Mouse (Mus musculus): ENCODE results near the gene 1110008P14Rik. TPM values are rescaled to one million over a fixed set of nuclear protein-coding genes. Genes with fewer than 3 reads are reported as not detected.
A peak's percentile ranks its signal among the peaks of the same experiment; 100 is the strongest.

1110008P14Rik gene
- polyA plus RNA-seq, 1 experiment from 2014 or later = 51.3 TPM

DNA sequence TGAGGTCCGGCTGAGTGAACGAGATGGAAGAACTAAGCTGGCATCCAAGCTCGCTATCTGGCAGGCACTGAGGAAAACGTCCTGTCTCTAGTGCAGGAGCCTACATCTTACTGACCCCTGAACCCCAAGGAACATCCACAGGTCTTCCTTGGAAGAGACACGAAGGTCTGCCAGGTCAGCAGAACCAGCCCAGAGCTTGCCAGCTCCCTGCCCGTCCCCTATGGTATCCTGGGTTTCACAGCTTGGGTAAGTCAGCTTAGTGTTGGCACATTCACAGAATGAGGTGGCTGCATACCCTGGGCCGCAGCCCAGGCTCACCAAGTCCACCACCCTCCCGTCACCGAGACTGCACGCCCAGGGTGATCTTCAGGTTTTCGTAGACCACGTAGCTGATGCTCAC is 34.1 kb upstream of the 1110008P14Rik start:
- Histone ChIP-seq H3K9me3 (replicated peaks; ENCODE audit: control insufficient read depth, low read length) (no peaks in the 10 kb centered on the region), H3K4me2 (no peak overlapping the region), H3K36me3 (ENCODE audit: control insufficient read depth, insufficient read depth, low read length) (peaks cover 33% of the 10 kb centered on the region), H3K27me3 (ENCODE audit: control insufficient read depth, insufficient read depth, low read length) (no peaks in the 10 kb centered on the region), H3K4me1 (ENCODE audit: control insufficient read depth, insufficient read depth, low read length) (no peaks in the 10 kb centered on the region), H3K27ac (ENCODE audit: low read depth, low read length) (no peak overlapping the region), H3K9ac (ENCODE audit: low read depth, low read length) (no peak overlapping the region), H3K4me3 (ENCODE audit: low read depth, low read length) (no peak overlapping the region)
- no peak for ATAC-seq (replicated peaks; ENCODE audit: insufficient number of reproducible peaks, low FRiP score, low TSS enrichment)
- WGBS (ENCODE audit: insufficient replicate concordance) = 90% methylated on average over 12 of the region's 12 CpGs

DNA sequence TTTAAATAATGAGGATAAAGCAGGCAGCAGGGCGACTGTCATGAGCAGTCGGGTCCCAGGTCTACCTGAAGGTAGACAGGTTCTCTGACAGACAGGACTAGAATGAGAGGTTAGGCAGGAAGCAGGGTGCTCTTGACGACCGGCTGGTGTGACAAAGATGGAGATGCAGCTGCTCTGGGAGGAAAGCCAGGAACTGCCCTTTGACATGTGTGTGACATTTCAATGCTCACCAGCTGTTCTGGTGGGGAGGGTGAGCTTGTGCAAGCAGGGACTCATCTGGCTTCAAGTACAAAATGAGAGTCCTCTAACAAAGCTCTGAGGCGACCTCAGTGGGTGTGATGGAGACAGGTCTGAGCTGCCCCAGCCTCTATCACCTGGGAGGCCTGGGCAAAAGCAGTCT is 32.2 kb upstream of the 1110008P14Rik start:
- Histone ChIP-seq H3K36me3 (ENCODE audit: control insufficient read depth, insufficient read depth, low read length) (peaks cover 28% of the 10 kb centered on the region), H3K9ac (ENCODE audit: low read depth, low read length) (no peak overlapping the region), H3K4me1 (ENCODE audit: control insufficient read depth, insufficient read depth, low read length) (no peaks in the 10 kb centered on the region), H3K4me3 (ENCODE audit: low read depth, low read length) (no peak overlapping the region), H3K27me3 (ENCODE audit: control insufficient read depth, insufficient read depth, low read length) (no peaks in the 10 kb centered on the region), H3K9me3 (replicated peaks; ENCODE audit: control insufficient read depth, low read length) (no peaks in the 10 kb centered on the region), H3K27ac (ENCODE audit: low read depth, low read length) (no peak overlapping the region), H3K4me2 (no peak overlapping the region)
- no peak for ATAC-seq (replicated peaks; ENCODE audit: insufficient number of reproducible peaks, low FRiP score, low TSS enrichment)
- 63% methylated on average over 5 of the region's 5 CpGs for WGBS (ENCODE audit: insufficient replicate concordance)

DNA sequence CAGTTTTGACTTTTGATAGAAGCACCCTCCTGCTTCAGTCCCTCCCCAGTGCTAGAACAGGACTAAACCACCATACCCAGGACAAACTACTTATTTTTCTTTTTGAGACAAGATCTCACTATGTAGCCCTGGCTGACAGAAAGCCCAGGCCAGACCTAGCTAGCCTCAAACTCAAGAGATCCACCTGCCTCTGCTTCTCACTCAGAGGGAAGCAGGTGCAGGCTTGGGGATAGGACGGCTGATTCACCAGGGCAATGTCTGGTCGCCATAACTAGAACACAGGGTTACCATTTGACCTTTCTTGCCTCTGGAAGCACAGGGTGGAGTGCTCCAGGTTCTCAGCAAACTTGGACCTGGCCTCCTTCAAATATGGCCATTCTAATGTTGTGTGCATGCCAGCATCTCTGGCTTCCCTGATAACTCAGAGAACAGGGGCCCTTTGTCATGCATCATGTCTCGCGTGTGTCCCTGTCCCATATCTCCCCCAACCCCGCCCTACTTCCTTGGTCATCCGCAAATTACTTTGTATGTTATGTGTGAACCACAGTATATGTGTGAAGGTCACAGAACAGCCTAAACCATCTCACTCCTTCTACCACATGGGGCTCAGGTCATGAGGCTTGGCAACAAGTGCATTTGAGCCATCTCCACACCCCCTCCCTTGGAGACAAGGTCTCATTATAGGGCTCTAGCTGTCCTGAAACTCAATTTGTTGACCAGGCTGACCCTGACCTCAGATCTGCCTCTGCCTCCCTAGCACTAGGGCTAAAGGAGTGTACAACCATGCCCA is 31.2 kb upstream of the 1110008P14Rik start:
- H3K9ac ChIP-seq (ENCODE audit: low read depth, low read length) = no peak overlapping the region
- H3K4me3 ChIP-seq (ENCODE audit: low read depth, low read length) = no peak overlapping the region
- H3K27ac ChIP-seq (ENCODE audit: low read depth, low read length) = no peak overlapping the region
- no peaks in the 10 kb centered on the region for H3K4me1 ChIP-seq (ENCODE audit: control insufficient read depth, insufficient read depth, low read length)
- H3K9me3 ChIP-seq (replicated peaks; ENCODE audit: control insufficient read depth, low read length) = no peaks in the 10 kb centered on the region
- WGBS (ENCODE audit: insufficient replicate concordance) = 83% methylated on average over 6 of the region's 6 CpGs
- peaks cover 24% of the 10 kb centered on the region for H3K36me3 ChIP-seq (ENCODE audit: control insufficient read depth, insufficient read depth, low read length)
- ATAC-seq (replicated peaks; ENCODE audit: insufficient number of reproducible peaks, low FRiP score, low TSS enrichment) = no peak
- no peak overlapping the region for H3K4me2 ChIP-seq
- no peaks in the 10 kb centered on the region for H3K27me3 ChIP-seq (ENCODE audit: control insufficient read depth, insufficient read depth, low read length)

DNA sequence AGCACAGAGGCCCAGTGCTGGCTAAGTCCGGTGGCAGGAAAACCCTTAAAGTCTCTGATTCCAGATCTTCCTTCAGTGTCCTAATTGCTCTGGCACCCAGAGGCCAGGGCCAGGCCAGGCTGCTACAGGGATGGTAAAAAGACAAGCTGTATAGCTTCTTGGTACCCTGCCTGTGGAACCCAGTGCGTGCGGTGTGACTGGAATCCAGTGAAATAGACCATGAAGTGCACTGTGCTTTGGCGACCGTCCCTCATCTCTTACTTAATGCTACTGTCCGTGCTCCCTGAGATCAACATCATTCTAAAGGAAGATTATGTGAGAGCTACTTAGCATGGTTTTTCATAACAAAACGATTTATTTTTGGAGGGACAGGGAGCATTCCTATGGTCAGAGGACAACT is 29.7 kb upstream of the 1110008P14Rik start:
- no peak overlapping the region for H3K4me2 ChIP-seq

DNA sequence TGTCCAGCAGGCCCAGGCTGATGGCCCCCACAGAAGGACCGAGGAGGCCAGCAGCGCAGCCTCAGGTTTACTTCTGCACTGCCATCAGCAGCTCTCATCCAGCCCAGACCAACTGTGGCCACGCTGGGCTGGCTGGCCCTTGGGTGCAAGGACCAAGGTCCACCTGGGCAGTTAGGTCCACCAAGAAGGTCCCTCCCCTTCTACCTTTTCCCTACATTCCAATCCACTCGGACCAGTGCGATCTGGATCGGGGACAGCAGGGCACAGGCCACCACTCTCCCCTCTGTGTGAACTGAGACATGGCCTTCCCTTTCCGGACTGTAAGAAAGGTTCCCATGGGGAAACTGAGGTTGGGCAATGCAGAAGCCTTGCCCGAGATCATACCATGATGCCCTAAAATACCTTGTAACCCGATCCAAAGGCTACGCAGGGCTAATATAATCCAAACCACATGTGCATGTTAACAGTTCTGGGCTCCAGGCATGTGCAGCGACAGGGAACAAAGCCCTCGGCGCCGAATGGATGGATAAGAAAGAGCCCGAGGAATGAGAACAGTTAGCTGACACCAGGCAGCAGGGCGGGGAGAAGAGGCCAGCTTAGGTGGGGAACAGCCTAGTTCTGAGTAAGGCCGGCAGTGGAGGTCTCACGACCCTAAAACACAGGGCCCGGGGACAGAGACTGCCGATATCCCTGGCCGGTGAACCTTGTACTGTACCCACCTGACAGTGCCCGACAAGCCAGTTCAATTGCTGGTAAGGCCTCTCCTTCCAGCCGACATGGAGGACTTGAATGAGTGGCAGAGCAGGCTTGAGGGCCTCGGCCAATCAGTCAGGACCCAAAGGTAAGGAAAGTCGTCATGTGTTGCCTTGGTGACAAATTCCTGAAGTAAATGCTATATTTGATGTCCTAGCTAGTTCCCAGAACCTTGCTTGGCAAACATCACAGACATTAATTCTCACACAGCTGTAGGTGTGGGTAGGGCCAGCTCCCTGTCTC is 27.0 kb upstream of the 1110008P14Rik start:
- Histone ChIP-seq H3K36me3 (ENCODE audit: control insufficient read depth, insufficient read depth, low read length) (no peaks in the 10 kb centered on the region), H3K4me1 (ENCODE audit: control insufficient read depth, insufficient read depth, low read length) (no peaks in the 10 kb centered on the region), H3K27me3 (ENCODE audit: control insufficient read depth, insufficient read depth, low read length) (no peaks in the 10 kb centered on the region), H3K4me2 (no peak overlapping the region), H3K4me3 (ENCODE audit: low read depth, low read length) (no peak overlapping the region), H3K27ac (ENCODE audit: low read depth, low read length) (no peak overlapping the region), H3K9me3 (replicated peaks; ENCODE audit: control insufficient read depth, low read length) (no peaks in the 10 kb centered on the region), H3K9ac (ENCODE audit: low read depth, low read length) (no peak overlapping the region)
- no peak for ATAC-seq (replicated peaks; ENCODE audit: insufficient number of reproducible peaks, low FRiP score, low TSS enrichment)
- 61% methylated on average over 25 of the region's 25 CpGs for WGBS (ENCODE audit: insufficient replicate concordance)

More for the DNA sequence above, 29.7 kb upstream of the 1110008P14Rik start:
- 77% methylated on average over 7 of the region's 7 CpGs for WGBS (ENCODE audit: insufficient replicate concordance)
- Histone ChIP-seq H3K27me3 (ENCODE audit: control insufficient read depth, insufficient read depth, low read length) (no peaks in the 10 kb centered on the region), H3K4me3 (ENCODE audit: low read depth, low read length) (no peak overlapping the region), H3K9ac (ENCODE audit: low read depth, low read length) (no peak overlapping the region), H3K4me1 (ENCODE audit: control insufficient read depth, insufficient read depth, low read length) (no peaks in the 10 kb centered on the region), H3K27ac (ENCODE audit: low read depth, low read length) (no peak overlapping the region), H3K36me3 (ENCODE audit: control insufficient read depth, insufficient read depth, low read length) (peaks cover 12% of the 10 kb centered on the region), H3K9me3 (replicated peaks; ENCODE audit: control insufficient read depth, low read length) (no peaks in the 10 kb centered on the region)
- no peak for ATAC-seq (replicated peaks; ENCODE audit: insufficient number of reproducible peaks, low FRiP score, low TSS enrichment)

DNA sequence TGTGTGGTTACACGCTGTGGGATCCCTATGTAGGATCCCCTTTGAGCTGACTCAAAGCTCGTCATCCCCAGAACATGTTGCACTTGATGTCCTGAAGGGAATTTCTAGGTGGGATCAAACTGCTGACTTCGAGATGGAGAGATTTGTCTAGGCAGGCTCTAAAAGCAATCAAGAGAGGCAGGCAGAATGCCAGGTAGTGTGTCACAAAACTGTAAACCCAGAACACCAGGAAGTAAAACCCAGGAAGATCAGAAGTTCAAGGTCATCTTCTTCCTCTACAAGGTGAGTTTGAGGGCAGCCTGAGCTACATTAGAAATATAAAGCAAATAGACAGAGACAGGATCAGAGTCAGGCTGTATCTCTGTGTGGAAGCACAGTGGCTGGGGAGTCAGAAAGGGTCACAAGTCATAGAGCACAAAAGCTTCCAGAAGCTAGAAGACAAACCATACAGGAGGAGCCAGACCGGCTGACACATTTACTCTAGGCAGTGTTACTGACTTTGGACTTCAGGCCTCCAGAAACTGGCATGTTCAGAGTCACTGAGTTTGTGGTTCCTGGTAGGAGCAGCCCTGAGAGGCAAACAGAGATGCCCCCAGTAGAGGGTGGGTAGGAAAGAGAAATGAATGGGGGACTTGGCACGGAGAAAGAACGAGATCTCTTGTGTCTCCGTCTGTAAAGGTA is 25.5 kb upstream of the 1110008P14Rik start:
- Histone ChIP-seq H3K27ac (ENCODE audit: low read depth, low read length) (no peak overlapping the region), H3K4me3 (ENCODE audit: low read depth, low read length) (no peak overlapping the region), H3K4me2 (no peak overlapping the region), H3K4me1 (ENCODE audit: control insufficient read depth, insufficient read depth, low read length) (no peaks in the 10 kb centered on the region), H3K27me3 (ENCODE audit: control insufficient read depth, insufficient read depth, low read length) (no peaks in the 10 kb centered on the region), H3K9ac (ENCODE audit: low read depth, low read length) (no peak overlapping the region; the same call in 1 of the 2 replicates), H3K9me3 (replicated peaks; ENCODE audit: control insufficient read depth, low read length) (no peaks in the 10 kb centered on the region), H3K36me3 (ENCODE audit: control insufficient read depth, insufficient read depth, low read length) (peaks cover 5% of the 10 kb centered on the region)
- ATAC-seq (replicated peaks; ENCODE audit: insufficient number of reproducible peaks, low FRiP score, low TSS enrichment) = no peak
- 76% methylated on average over 7 of the region's 7 CpGs for WGBS (ENCODE audit: insufficient replicate concordance)

DNA sequence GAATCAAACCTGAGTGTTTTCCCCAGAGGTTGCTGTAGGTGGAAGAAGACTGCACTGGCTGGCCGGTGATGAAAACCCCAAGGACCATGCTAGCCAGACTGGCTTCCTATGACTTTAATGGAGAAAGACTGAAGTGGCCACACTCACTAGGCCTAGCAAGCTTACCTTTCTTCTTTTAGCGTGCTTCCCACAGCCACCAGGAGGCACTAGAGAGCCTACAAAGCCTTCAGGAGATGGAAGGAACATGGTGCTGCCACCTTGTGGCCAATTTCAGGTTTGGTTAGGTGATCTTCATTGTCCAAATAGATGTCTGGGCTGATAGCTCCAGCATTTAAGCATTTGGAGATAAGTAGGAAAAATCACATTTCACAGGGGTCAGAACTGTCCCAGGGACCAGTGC is 22.9 kb upstream of the 1110008P14Rik start:
- WGBS (ENCODE audit: insufficient replicate concordance) = 9% methylated on average over 2 of the region's 2 CpGs
- H3K4me3 ChIP-seq (ENCODE audit: low read depth, low read length) = no peak overlapping the region
- H3K27ac ChIP-seq (ENCODE audit: low read depth, low read length) = no peak overlapping the region
- 0 out of 2 replicates have a peak overlapping the region, but pooled peaks have one; percentile 16 for H3K9ac ChIP-seq (ENCODE audit: low read depth, low read length)
- peaks cover 10% of the 10 kb centered on the region for H3K36me3 ChIP-seq (ENCODE audit: control insufficient read depth, insufficient read depth, low read length)
- no peaks in the 10 kb centered on the region for H3K27me3 ChIP-seq (ENCODE audit: control insufficient read depth, insufficient read depth, low read length)
- ATAC-seq (replicated peaks; ENCODE audit: insufficient number of reproducible peaks, low FRiP score, low TSS enrichment) = no peak
- no peaks in the 10 kb centered on the region for H3K4me1 ChIP-seq (ENCODE audit: control insufficient read depth, insufficient read depth, low read length)
- no peaks in the 10 kb centered on the region for H3K9me3 ChIP-seq (replicated peaks; ENCODE audit: control insufficient read depth, low read length)
- H3K4me2 ChIP-seq = no peak overlapping the region

DNA sequence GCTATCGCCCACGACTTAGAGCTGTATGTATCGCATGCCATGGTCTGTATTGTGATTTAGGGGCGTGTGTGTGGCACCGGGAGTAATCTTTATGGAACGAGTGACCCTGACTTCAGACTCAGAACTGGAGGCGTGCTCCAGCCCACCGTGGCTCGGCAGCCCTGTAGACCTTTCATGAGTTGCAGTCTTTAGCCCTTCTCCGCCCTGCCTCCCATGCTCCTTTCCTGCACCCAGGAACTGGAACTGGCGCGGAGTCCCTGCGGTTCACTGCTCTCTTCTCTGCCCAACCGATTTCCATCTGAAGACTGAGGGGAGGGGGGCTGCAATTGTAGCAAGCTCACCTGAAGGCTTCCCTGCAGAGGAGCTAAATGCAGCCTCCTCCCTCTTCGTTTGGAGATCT is 15.0 kb upstream of the 1110008P14Rik start:
- 1% methylated on average over 15 of the region's 15 CpGs for whole genome bisulfite sequencing (ENCODE audit: insufficient replicate concordance)
- no peaks in the 10 kb centered on the region for H3K27me3 ChIP-seq (ENCODE audit: control insufficient read depth, insufficient read depth, low read length)
- peaks cover 9% of the 10 kb centered on the region for H3K36me3 ChIP-seq (ENCODE audit: control insufficient read depth, insufficient read depth, low read length)
- no peaks in the 10 kb centered on the region for H3K9me3 ChIP-seq (replicated peaks; ENCODE audit: control insufficient read depth, low read length)
- H3K27ac ChIP-seq (ENCODE audit: low read depth, low read length) = peak overlapping the region; percentile 89
- peak overlapping the region; percentile 95 for H3K4me3 ChIP-seq (ENCODE audit: low read depth, low read length)
- H3K4me2 ChIP-seq = peak overlapping the region; percentile 95
- peak overlapping the region; percentile 86 for H3K9ac ChIP-seq (ENCODE audit: low read depth, low read length)
- ATAC-seq (replicated peaks; ENCODE audit: insufficient number of reproducible peaks, low FRiP score, low TSS enrichment) = no peak
- H3K4me1 ChIP-seq (ENCODE audit: control insufficient read depth, insufficient read depth, low read length) = peaks cover 15% of the 10 kb centered on the region

All from heart, embryonic 11.5 days (tissue).